In genomic region chr14:64585471-64586192, GRCm38 (mm10) we compare ENCODE assay signal across 10 mouse cellular contexts.
DNase-seq lines count a peak whose midpoint lies in the region; ATAC-seq lines count a peak whose summit lies in the region.
"Had no signal": no experiment of that assay in that cellular context is flagged by ENCODE, and none has a peak within 500 bp of the region (broad histone marks: within the 10 kb centered on the region; RNA-seq: fewer than 3 reads in every experiment).

No protein-coding gene starts in this region.

- DNase-seq in cerebellum, adult 11 months = peak; percentile 44
- DNase-seq in cerebellum, postnatal 4 days (ENCODE audit: low spot score in 2 of 2) = no peak
- DNase-seq in embryonic facial prominence, embryonic 14.5 days (ENCODE audit: low spot score) = no peak
- peak; percentile 53 for DNase-seq in left cerebral cortex, postnatal 4 days
- no peak for DNase-seq in gastrocnemius, postnatal 25 days
- no peak for DNase-seq in spleen, postnatal 4 days (ENCODE audit: low spot score in 2 of 2)
- DNase-seq: kidney, postnatal 36 days had no signal

- WGBS in embryonic facial prominence, embryonic 14.5 days = 2% methylated on average over 28 of the region's 28 CpGs
- WGBS in neural tube, embryonic 15.5 days = 3% methylated on average over 28 of the region's 28 CpGs
- 6% methylated on average over 28 of the region's 28 CpGs for WGBS in heart, embryonic 12.5 days

- peaks cover 16% of the 10 kb centered on the region for H3K4me1 ChIP-seq in embryonic facial prominence, embryonic 14.5 days (ENCODE audit: control insufficient read depth, insufficient read depth, low read length)
- H3K4me1 ChIP-seq in neural tube, embryonic 15.5 days = peaks cover 45% of the 10 kb centered on the region
- H3K4me1 ChIP-seq in heart, embryonic 12.5 days (replicated peaks) = peaks cover 30% of the 10 kb centered on the region

- no peak for ATAC-seq in embryonic facial prominence, embryonic 14.5 days (ENCODE audit: low read depth)
- no peak for ATAC-seq in neural tube, embryonic 15.5 days (ENCODE audit: low FRiP score)
- ATAC-seq in heart, embryonic 12.5 days (ENCODE audit: insufficient number of reproducible peaks, low FRiP score) = no peak

- intact Hi-C loops in left cerebral cortex, postnatal 4 days (cut with DNase I) = loop anchor here (5.0 to 10.0 kb wide), 2 partner anchors 148 to 461 kb away; no protein-coding TSS in a partner anchor

- H3K9ac ChIP-seq in embryonic facial prominence, embryonic 14.5 days (ENCODE audit: low read depth, low read length) = no peak overlapping the region
- H3K9ac ChIP-seq in neural tube, embryonic 15.5 days (replicated peaks) = peak overlapping the region; percentile 96
- H3K9ac ChIP-seq in heart, embryonic 12.5 days = no peak overlapping the region
- H3K9ac ChIP-seq: stomach, embryonic 15.5 days had no signal

- peaks cover 95% of the 10 kb centered on the region for H3K27me3 ChIP-seq in embryonic facial prominence, embryonic 14.5 days (replicated peaks; ENCODE audit: control insufficient read depth, insufficient read depth, low read length)
- H3K27me3 ChIP-seq in neural tube, embryonic 15.5 days (replicated peaks) = no peaks in the 10 kb centered on the region
- peaks cover 91% of the 10 kb centered on the region for H3K27me3 ChIP-seq in heart, embryonic 12.5 days (replicated peaks)

- H3K4me2 ChIP-seq in embryonic facial prominence, embryonic 14.5 days (ENCODE audit: low read depth, low read length) = 0 out of 2 replicates have a peak overlapping the region, but pooled peaks have one; percentile 7
- H3K4me2 ChIP-seq in neural tube, embryonic 15.5 days = peak overlapping the region; percentile 90
- H3K4me2 ChIP-seq in heart, embryonic 12.5 days = no peak overlapping the region

- no peaks in the 10 kb centered on the region for H3K36me3 ChIP-seq in embryonic facial prominence, embryonic 14.5 days (ENCODE audit: control insufficient read depth, insufficient read depth, low read length)
- no peaks in the 10 kb centered on the region for H3K36me3 ChIP-seq in neural tube, embryonic 15.5 days
- H3K36me3 ChIP-seq in heart, embryonic 12.5 days = no peaks in the 10 kb centered on the region
- H3K36me3 ChIP-seq: stomach, embryonic 15.5 days had no signal

- H3K9me3 ChIP-seq in embryonic facial prominence, embryonic 14.5 days (ENCODE audit: control insufficient read depth, low read length) = no peaks in the 10 kb centered on the region
- no peaks in the 10 kb centered on the region for H3K9me3 ChIP-seq in neural tube, embryonic 15.5 days (replicated peaks)
- H3K9me3 ChIP-seq in heart, embryonic 12.5 days (replicated peaks) = no peaks in the 10 kb centered on the region
- H3K9me3 ChIP-seq: stomach, embryonic 15.5 days had no signal

- H3K4me3 ChIP-seq in embryonic facial prominence, embryonic 14.5 days (ENCODE audit: low read depth, low read length) = no peak overlapping the region
- peak overlapping the region; percentile 64 for H3K4me3 ChIP-seq in neural tube, embryonic 15.5 days (replicated peaks)
- no peak overlapping the region for H3K4me3 ChIP-seq in heart, embryonic 12.5 days
- H3K4me3 ChIP-seq: stomach, embryonic 15.5 days had no signal

- H3K27ac ChIP-seq in embryonic facial prominence, embryonic 14.5 days (replicated peaks; ENCODE audit: low read depth, low read length) = no peak overlapping the region
- peak overlapping the region; percentile 100 for H3K27ac ChIP-seq in neural tube, embryonic 15.5 days (replicated peaks)
- no peak overlapping the region for H3K27ac ChIP-seq in heart, embryonic 12.5 days (ENCODE audit: poor library complexity, severe bottlenecking)
- H3K27ac ChIP-seq: stomach, embryonic 15.5 days had no signal

Comparison
In these comparisons a context has a peak if more than half of its experiments do, and no peak if none do; other contexts are left out.
1. DNase-seq: peak in cerebellum, adult 11 months (single experiment) and left cerebral cortex, postnatal 4 days (single experiment); none in cerebellum, postnatal 4 days (0 of 2), embryonic facial prominence, embryonic 14.5 days (single experiment), gastrocnemius, postnatal 25 days (single experiment) and spleen, postnatal 4 days (0 of 2).